Mouse (Mus musculus) E14TG2a.4 (cell line): Measurements from ENCODE around the gene Hist1h4d.
"Not testable (repeated sequence)": the region's sequence is repeated elsewhere in the genome, so short reads cannot be mapped to it uniquely, and the experiment has no call there.

Experiments
- CTCF ChIP-seq: conservative IDR thresholded peaks from 2 replicates; pipeline ENCODE4 v1.5.1; 2014; ENCODE audit warnings: low read length
- POU5F1 ChIP-seq: IDR thresholded peaks from 2 replicates; pipeline ENCODE4 v1.6.1; 2014; ENCODE audit warnings: low read length, borderline replicate concordance

DNA sequence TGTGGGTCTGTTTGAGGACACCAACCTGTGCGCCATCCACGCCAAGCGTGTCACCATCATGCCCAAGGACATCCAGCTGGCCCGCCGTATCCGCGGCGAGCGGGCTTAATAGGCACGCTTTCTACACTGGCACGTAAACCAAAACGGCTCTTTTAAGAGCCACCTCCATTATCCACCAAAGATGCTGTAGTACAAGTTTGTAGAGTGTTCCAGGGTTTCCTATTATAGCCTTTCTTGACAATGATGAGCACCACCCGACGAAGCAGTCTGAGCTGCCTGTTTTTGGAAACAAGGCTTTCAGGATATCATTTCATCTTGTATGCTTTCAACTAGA, 36.6 kb upstream of the Hist1h4d start:
- not testable (repeated sequence) for TF ChIP-seq CTCF, POU5F1
